8 mouse cellular contexts compared by ENCODE assay signal in the genomic region with DNA sequence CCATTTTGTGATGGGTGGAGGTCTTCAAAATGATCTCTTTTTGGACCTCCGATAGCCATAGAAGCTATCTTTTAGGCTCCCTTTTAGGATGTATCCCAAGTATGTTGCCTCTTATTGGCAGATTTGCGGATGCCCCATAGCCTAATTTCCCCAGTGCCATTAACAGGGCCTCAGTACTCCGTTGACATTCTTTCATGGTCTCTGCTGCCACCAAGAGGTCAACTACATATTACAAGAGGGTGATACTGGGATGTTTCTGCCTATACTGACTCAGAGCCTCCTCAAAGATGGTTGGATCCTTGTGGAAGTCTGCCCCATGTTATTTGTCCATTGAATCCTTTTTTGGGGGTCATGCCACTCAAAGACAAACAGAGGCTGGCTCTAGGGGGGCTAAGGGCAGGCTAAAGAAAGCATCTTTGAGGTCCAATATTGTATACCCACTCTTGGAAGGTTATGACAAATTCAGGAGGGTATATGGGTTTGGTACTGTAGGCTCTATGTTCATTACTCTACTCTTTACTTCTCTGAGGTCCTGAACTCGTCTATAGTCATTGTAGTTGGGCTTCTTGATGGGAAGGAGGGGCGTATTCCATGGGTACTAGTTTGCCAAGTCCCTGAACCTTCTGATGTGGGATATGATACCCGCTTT. TPM values are rescaled to one million over a fixed set of nuclear protein-coding genes. Genes with fewer than 3 reads are reported as not detected.
DNase-seq lines count a peak whose midpoint lies in the region; ATAC-seq and TF ChIP-seq lines count a peak whose summit lies in the region.

No protein-coding gene starts in this region.

- 0 out of 2 replicates have a peak, but pooled peaks have one; percentile 51 for TF ChIP-seq EP300 in heart, adult 2 months (IDR thresholded peaks at IDR 0.05; ENCODE audit: insufficient read depth, low read depth, low read length)

- peak; percentile 92 for TF ChIP-seq CTCF in heart, adult 2 months (IDR thresholded peaks at IDR 0.05)

- H3K4me3 ChIP-seq in heart, adult 2 months = no peak overlapping the region
- no peak overlapping the region for H3K4me3 ChIP-seq in heart, embryonic 12.5 days
- no peak overlapping the region for H3K4me3 ChIP-seq in forebrain, embryonic 14.5 days (ENCODE audit: low read depth, low read length)
- H3K4me3 ChIP-seq in hindbrain, embryonic 14.5 days (replicated peaks; ENCODE audit: low read length) = no peak overlapping the region

- H3K27ac ChIP-seq in heart, adult 2 months = no peak overlapping the region
- no peak overlapping the region for H3K27ac ChIP-seq in heart, embryonic 12.5 days (ENCODE audit: poor library complexity, severe bottlenecking)
- H3K27ac ChIP-seq in forebrain, embryonic 14.5 days (ENCODE audit: low read depth, low read length) = no peak overlapping the region
- H3K27ac ChIP-seq in hindbrain, embryonic 14.5 days = no peak overlapping the region

- no peaks in the 10 kb centered on the region for H3K27me3 ChIP-seq in heart, adult 2 months (ENCODE audit: control insufficient read depth, insufficient read depth, low read length)
- no peaks in the 10 kb centered on the region for H3K27me3 ChIP-seq in heart, embryonic 12.5 days (replicated peaks)
- H3K27me3 ChIP-seq in forebrain, embryonic 14.5 days (replicated peaks; ENCODE audit: control insufficient read depth, insufficient read depth, low read length) = no peaks in the 10 kb centered on the region
- H3K27me3 ChIP-seq in hindbrain, embryonic 14.5 days (ENCODE audit: control insufficient read depth, insufficient read depth, low read length) = no peaks in the 10 kb centered on the region

- no peak for TF ChIP-seq POLR2A in heart, adult 2 months (IDR thresholded peaks at IDR 0.05; ENCODE audit: insufficient read depth, low read depth, low read length)

- H3K4me1 ChIP-seq in heart, adult 2 months (ENCODE audit: control insufficient read depth, insufficient read depth, low read length) = no peaks in the 10 kb centered on the region
- H3K4me1 ChIP-seq in heart, embryonic 12.5 days (replicated peaks) = no peaks in the 10 kb centered on the region
- no peaks in the 10 kb centered on the region for H3K4me1 ChIP-seq in forebrain, embryonic 14.5 days (ENCODE audit: control insufficient read depth, insufficient read depth, low read length)
- H3K4me1 ChIP-seq in hindbrain, embryonic 14.5 days (replicated peaks; ENCODE audit: control insufficient read depth, insufficient read depth, low read length) = no peaks in the 10 kb centered on the region

- H3K36me3 ChIP-seq in heart, adult 2 months (ENCODE audit: control insufficient read depth, insufficient read depth, low read length) = no peaks in the 10 kb centered on the region
- no peaks in the 10 kb centered on the region for H3K36me3 ChIP-seq in heart, embryonic 12.5 days
- no peaks in the 10 kb centered on the region for H3K36me3 ChIP-seq in forebrain, embryonic 14.5 days (ENCODE audit: control insufficient read depth, insufficient read depth, low read length)
- no peaks in the 10 kb centered on the region for H3K36me3 ChIP-seq in hindbrain, embryonic 14.5 days (replicated peaks; ENCODE audit: control insufficient read depth, insufficient read depth)

- H3K9ac ChIP-seq in heart, adult 2 months (ENCODE audit: low read depth, low read length) = no peak overlapping the region
- H3K9ac ChIP-seq in heart, embryonic 12.5 days = no peak overlapping the region
- H3K9ac ChIP-seq in forebrain, embryonic 14.5 days (ENCODE audit: low read length) = no peak overlapping the region
- no peak overlapping the region for H3K9ac ChIP-seq in hindbrain, embryonic 14.5 days

- intact Hi-C loops in heart, adult 2 months (cut with DNase I) = loop anchor here (1.0 to 10.0 kb wide), 5 partner anchors 541 to 758 kb away; a partner anchor contains a TSS

- no peaks in the 10 kb centered on the region for H3K79me2 ChIP-seq in heart, adult 2 months (replicated peaks; ENCODE audit: control insufficient read depth, insufficient read depth, low read length)

- ATAC-seq in heart, embryonic 12.5 days (ENCODE audit: insufficient number of reproducible peaks, low FRiP score) = no peak
- ATAC-seq in forebrain, embryonic 14.5 days = peak; percentile 80
- peak; percentile 73; the same call in 1 of the 2 replicates for ATAC-seq in hindbrain, embryonic 14.5 days (ENCODE audit: low FRiP score)

- no peaks in the 10 kb centered on the region for H3K9me3 ChIP-seq in heart, embryonic 12.5 days (replicated peaks)
- no peaks in the 10 kb centered on the region for H3K9me3 ChIP-seq in forebrain, embryonic 14.5 days (replicated peaks; ENCODE audit: control insufficient read depth, low read length)
- H3K9me3 ChIP-seq in hindbrain, embryonic 14.5 days (ENCODE audit: control insufficient read depth, low read length) = no peaks in the 10 kb centered on the region

- 43% methylated on average over 6 of the region's 6 CpGs for WGBS in heart, adult 2 months
- WGBS in heart, embryonic 12.5 days = 46% methylated on average over 6 of the region's 6 CpGs
- whole genome bisulfite sequencing in forebrain, embryonic 14.5 days = 44% methylated on average over 6 of the region's 6 CpGs
- WGBS in hindbrain, embryonic 14.5 days = 42% methylated on average over 6 of the region's 6 CpGs

- DNase-seq in heart, adult 2 months = peak; percentile 56 to 62
- peak; percentile 42 for DNase-seq in c-Kit-positive CD71-positive TER-119-negative erythroid progenitor cells, embryonic 14.5 days (ENCODE audit: low read depth)
- DNase-seq in forebrain, embryonic 14.5 days (ENCODE audit: low spot score) = peak; percentile 91
- DNase-seq in hindbrain, embryonic 14.5 days (ENCODE audit: low spot score) = peak; percentile 90
- peak; percentile 72 to 88 for DNase-seq in layer of hippocampus, postnatal 14 days (ENCODE audit: low spot score in 2 of 2)
- peak; percentile 83 for DNase-seq in mesoderm, embryonic 11.5 days (ENCODE audit: low read depth, low spot score)
- peak; percentile 69 for DNase-seq in right cerebral cortex, postnatal 4 days

- H3K4me2 ChIP-seq in heart, embryonic 12.5 days = no peak overlapping the region
- H3K4me2 ChIP-seq in forebrain, embryonic 14.5 days (ENCODE audit: low read length) = no peak overlapping the region
- no peak overlapping the region for H3K4me2 ChIP-seq in hindbrain, embryonic 14.5 days (replicated peaks)

RNA-seq across cellular contexts. Expression of a gene that starts 25.6 kb away (rescaled TPM):
- total RNA-seq in heart, adult 2 months (2021) = 10 to 100 TPM; 12.2 to 12.9 TPM
- polyA plus RNA-seq in heart, adult 2 months (2012; rRNA removed) = 7.7 and 10.7 TPM in 2 replicates
- polyA plus RNA-seq in heart, embryonic 12.5 days (2016; fragmentation: Nextera tagmentation; extraction: Ambion mirVana) = 8.8 and 9.6 TPM in 2 replicates
- polyA plus RNA-seq in forebrain, embryonic 14.5 days (2014; fragmentation: Nextera tagmentation; extraction: Ambion mirVana) = 2.8 and 2.9 TPM in 2 replicates
- 3.9 TPM in 2 replicates for polyA plus RNA-seq in hindbrain, embryonic 14.5 days (2014; fragmentation: Nextera tagmentation; extraction: Ambion mirVana)
- total RNA-seq in layer of hippocampus, postnatal 14 days (2021) = 10 to 100 TPM; 22.1 to 22.9 TPM
